Mouse (Mus musculus) urinary bladder, postnatal 4 days (tissue): ENCODE results near the gene Ocln.
"Not testable (repeated sequence)": the region's sequence is repeated elsewhere in the genome, so short reads cannot be mapped to it uniquely, and the experiment has no call there.

ENCODE experiments used
- DNase-seq, 2 experiments: peaks; one replicate each; pipeline ENCODE4 v3.0.0; 2021 to 2022; ENCODE audit warnings: low spot score in 2 of 2

The Ocln gene

GRCm38 (mm10) chr13:100492061-100492787 is 60.3 kb downstream of the Ocln start, which contains the start of gene Gtf2h2:
Gene Gtf2h2 (minus strand): TSS chr13:100492579.
- peak; percentile 80 to 89 for DNase-seq

GRCm38 (mm10) chr13:100491623-100492022 is 60.9 kb downstream of the Ocln start:
- no peak for DNase-seq

GRCm38 (mm10) chr13:100490424-100490823 is 62.1 kb downstream of the Ocln start:
- DNase-seq = no peak

GRCm38 (mm10) chr13:100483610-100484009 is 68.9 kb downstream of the Ocln start:
- DNase-seq = no peak

GRCm38 (mm10) chr13:100463527-100464222 is 88.8 kb downstream of the Ocln start:
- DNase-seq = no peak

GRCm38 (mm10) chr13:100461336-100461735 is 91.2 kb downstream of the Ocln start:
- DNase-seq = no peak

- not testable (repeated sequence) for DNase-seq
Observed at GRCm38 (mm10) chr13:100452415-100453127, 99.9 kb downstream of the Ocln start, which contains the start of gene Naip1. Gene Naip1 (minus strand): TSS chr13:100452869.

GRCm38 (mm10) chr13:100449495-100449894 is 103.0 kb downstream of the Ocln start:
- DNase-seq = no peak
